Mouse (Mus musculus) mouse embryonic stem cell (cell line): Measurements from ENCODE around the gene Xrcc3.

Source experiments
- in situ Hi-C, 2 experiments: fragments of 300-500 bp; cut with MboI; formaldehyde crosslinking; loops; 1 replicate in 1 of 2; 3 replicates in 1 of 2; pipeline ENCODE4 v1.14.3; 2019 to 2020; ENCODE audit warnings: low sequenced_read_pairs in 2 of 2, low pct_unique_long_range_greater_than_20kb in 1 of 2, mixed read lengths in 1 of 2; ENCODE audit not compliant: unreplicated experiment in 1 of 2

Xrcc3 gene

DNA sequence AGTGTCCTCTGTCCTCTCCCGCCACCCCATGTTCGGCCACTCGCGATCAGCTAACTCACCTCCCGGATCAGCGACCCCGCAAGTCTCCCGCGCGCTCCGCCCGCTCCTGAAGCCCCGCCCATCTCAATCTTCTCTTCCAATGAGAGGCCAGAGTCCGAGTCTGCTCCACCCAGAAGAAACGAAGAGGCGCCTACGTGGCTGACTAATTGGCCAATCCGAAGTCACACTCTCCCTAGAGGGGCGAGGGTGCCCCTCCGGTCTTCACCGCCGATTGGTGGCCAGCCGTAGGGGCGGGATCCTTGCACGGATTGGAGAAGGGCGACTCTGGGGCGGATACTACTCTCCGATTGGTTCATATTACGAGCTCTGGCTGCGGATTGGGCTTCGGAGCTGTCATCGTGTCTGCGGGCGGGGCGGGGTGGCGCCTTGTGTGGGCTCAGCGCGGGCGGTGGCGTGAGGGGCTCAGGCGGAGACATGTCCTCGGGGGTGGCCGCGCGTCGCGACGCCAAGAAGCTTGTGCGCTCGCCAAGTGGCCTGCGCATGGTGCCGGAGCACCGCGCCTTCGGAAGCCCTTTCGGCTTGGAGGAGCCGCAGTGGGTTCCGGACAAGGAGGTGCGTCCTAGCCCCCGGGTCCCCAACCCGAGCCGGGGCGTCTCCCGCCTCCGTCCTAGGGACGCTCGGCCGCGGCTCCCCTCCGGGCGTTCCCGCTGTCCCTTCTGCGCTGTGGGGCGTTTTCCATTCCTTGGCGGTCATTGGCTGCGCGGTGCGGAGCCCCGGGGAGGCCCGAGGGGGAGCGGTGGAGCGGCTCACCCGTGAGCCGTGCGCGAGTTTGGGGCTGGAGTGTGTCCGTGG lies at the start of gene Xrcc3, which contains the start of gene Zfyve21:
TSS of gene Xrcc3 (minus strand) at position 108 of the 852 bp plus-strand sequence.
TSS of gene Zfyve21 (plus strand) at position 405 of the 852 bp plus-strand sequence.
- in situ Hi-C loops = no loop called here

GRCm38 (mm10) chr12:111855448-111855847 lies 41.8 kb upstream of the Xrcc3 start:
- in situ Hi-C loops = no loop called here

DNA sequence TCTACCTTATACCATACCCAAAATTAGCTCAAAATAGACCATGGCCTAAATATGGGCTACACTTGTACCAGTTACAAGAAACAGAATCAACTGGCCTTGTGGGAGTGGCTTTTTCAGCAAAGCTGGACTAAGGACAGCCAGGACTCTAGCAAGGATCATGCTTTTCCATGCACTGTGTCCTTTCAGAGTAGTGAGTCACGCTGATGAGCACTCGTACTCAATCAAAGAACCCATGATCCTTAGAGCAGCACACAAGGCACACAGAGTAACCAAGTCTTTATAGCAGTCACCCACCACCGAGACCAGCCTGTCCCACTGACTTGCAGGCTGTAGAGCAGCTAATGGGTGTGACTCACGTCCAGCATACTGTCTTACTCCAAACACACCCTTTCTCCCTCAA lies 39.9 kb upstream of the Xrcc3 start:
- in situ Hi-C loops = no loop called here

GRCm38 (mm10) chr12:111853011-111853436 lies 39.4 kb upstream of the Xrcc3 start:
- in situ Hi-C loops = no loop called here

DNA sequence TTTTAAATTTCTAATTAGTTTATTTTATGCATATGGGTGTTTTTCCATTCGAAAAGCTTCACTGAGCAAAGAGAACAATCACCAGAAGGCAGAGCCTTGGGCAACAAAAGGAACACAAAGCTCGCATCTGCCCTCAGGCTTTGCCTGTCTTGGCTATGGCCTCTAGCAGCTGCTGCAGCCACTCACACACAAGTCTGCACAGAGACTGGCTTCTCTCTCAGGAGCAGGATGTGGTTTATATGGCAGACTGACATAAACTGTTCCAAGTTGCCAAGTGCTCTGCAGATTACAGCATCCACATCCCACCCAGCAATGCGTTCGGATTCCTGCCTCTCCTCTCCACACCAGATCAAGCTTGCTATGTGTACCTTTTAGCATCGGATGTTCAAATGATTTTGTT lies 38.1 kb upstream of the Xrcc3 start:
- in situ Hi-C loops = no loop called here

DNA sequence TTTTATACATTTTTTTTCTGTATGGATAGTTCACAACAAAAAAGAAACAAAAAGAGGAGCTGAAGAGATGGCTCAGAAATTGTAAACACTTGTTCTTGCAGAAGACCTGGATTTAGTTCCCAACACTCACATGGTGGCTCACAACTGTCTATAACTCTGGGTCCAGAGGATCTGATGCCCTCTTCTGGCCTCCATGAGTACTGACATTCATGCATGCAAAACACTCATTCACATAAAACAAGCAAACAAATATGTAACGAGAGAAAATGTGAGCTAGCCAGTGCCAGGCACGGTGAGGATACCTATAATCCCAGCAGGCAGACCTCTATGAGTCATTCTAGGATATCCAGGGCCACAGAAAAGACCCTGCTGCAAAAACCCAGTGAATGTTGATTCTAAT lies 37.6 kb upstream of the Xrcc3 start:
- in situ Hi-C loops = no loop called here

GRCm38 (mm10) chr12:111848300-111848798 lies 34.7 kb upstream of the Xrcc3 start:
- in situ Hi-C loops = loop anchor here in 1 of 2 experiments (5.0 kb wide), 1 partner anchor 71 kb away; no protein-coding TSS in a partner anchor

DNA sequence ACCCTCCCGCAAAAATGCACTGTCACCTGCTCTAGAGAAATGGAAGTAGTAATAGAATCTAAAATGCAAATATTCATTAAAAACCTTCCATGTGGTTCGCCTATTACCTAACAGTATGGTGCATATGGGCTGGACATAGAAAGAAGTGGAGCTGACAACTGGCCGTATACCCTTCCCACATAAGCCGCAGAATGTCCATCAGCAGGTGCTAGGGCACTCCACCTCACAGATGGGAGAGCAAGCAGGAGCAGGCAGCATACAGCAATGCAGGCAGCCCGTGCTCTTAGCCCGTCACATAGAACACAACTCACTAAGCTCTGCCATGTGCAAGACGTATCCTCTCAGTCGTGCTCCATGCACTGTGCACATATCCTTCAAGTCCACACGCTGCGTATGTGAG lies 33.1 kb upstream of the Xrcc3 start:
- in situ Hi-C loops = loop anchor here in 1 of 2 experiments (5.0 kb wide), 1 partner anchor 70 kb away; no protein-coding TSS in a partner anchor

GRCm38 (mm10) chr12:111845953-111846352 lies 32.3 kb upstream of the Xrcc3 start:
- in situ Hi-C loops = loop anchor here in 1 of 2 experiments (5.0 kb wide), 1 partner anchor 69 kb away; no protein-coding TSS in a partner anchor

DNA sequence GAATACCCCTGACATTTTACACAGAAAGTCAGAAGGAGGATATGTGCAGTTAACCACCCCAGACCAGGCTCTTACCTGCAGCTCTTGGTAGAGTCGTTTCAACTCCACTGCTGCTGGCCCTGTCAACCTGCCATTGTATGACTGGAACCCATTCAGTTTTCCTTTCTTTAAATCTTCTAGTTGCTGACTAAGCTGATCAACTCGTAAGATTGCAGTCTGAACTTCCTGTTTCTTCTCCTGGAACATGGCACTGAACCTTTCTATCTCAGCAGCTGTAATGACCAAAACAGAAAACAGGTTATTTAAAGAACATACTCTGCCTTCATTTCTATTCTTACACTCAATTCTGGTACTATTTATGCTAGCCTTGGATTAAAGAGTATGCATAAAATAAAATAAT lies 29.8 kb upstream of the Xrcc3 start:
- in situ Hi-C loops = no loop called here

GRCm38 (mm10) chr12:111842565-111843433 lies 29.1 kb upstream of the Xrcc3 start:
- in situ Hi-C loops = no loop called here

GRCm38 (mm10) chr12:111833457-111833856 lies 19.8 kb upstream of the Xrcc3 start:
- in situ Hi-C loops = no loop called here

DNA sequence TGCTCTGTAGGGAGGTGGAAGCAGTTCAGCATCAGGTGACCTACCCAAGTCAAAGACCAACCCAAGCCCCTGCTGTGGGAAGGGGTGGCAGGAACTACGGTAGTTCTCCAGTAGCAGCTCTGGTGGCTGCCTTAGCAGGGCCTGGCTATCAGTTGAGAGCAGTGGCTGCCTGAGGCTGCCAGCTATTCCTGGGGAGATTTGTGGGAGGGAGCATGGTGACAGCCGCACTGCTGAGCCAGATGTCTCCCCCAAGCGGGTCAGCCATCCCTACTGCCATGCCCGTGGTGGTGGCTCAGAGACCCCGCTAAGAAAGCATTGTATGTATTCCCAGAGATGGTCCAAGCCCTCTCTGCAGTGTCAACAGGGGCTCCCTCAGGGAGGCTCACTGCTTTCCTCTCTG lies 19.0 kb upstream of the Xrcc3 start:
- in situ Hi-C loops = no loop called here

DNA sequence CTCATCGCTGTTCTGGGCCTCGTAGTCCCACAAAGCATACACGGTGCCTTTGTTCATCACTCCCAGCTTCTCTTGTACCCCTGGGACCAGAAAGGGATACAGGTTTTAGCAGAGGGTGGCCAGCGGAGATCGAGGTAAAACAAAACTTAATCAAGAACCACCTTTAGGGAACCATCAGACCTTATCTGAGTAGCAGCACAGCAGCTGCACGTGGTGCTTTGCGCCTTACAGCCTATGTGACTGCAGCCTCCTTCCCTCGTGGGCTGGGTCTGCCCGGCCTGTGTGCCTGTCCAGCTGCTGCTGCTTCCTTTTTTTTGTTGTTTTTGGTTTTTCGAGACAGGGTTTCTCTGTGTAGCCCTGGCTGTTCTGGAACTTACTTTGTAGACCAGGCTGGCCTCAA lies 16.7 kb upstream of the Xrcc3 start:
- in situ Hi-C loops = no loop called here

- in situ Hi-C loops = no loop called here
Observed at GRCm38 (mm10) chr12:111829954-111830353, 16.3 kb upstream of the Xrcc3 start.

DNA sequence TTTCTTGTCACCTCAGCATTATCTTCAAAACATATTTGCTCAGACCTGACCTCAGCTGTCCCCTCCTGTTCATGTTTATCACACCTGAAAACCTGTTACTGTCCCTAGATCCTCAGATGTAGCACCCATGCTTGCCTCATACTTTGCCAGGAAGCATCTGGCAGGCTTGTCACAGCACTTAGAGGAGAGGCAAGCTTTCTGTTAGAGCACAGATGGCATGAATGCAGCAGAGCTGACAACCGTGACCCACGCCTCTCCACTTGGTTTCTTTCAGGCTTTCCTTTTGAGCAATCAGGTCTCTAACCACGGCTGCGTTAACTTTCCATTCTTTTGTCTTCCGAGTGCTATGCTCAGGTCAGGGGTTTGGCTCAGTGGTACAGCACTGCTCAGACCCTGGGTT lies 15.8 kb upstream of the Xrcc3 start:
- in situ Hi-C loops = no loop called here

DNA sequence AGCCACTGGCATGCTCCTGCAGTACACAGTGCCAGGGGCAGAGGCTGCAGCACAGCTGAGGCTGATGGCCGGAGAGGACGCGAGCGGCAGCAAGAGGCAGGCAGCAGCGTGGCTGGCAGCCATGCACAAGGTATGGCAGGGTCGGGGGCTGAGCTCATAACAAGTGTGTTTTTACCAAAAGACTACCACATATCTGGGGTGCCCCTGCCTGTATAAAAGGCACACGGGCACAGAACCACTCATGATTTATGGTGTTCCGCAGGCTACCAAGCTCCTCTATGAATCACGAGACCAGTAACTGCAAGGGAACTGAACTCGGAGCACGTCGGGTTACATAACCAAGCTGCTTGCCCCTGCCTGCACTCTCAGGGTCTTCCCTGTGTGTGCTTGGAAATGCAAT lies 13.9 kb upstream of the Xrcc3 start:
- in situ Hi-C loops = no loop called here

DNA sequence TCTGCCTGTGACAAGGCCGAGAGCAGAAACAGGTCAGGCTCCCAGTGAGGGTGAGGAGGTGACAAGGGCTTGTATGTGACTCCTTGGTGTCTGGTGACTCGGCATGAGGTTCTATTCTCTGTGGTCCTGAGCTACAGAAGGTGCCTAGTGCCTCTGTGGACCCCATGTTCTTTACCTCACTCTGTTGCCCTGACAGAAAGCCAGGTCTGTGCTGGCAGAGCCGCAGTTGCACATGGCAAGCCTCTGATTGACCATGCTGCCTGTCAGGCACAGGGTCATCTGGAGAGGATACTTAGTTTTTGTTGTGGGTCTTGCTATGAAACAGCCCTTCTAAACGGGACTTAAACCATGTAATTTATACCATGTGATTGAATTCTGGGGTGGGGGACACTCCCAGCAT lies 8.3 kb upstream of the Xrcc3 start:
- in situ Hi-C loops = no loop called here

DNA sequence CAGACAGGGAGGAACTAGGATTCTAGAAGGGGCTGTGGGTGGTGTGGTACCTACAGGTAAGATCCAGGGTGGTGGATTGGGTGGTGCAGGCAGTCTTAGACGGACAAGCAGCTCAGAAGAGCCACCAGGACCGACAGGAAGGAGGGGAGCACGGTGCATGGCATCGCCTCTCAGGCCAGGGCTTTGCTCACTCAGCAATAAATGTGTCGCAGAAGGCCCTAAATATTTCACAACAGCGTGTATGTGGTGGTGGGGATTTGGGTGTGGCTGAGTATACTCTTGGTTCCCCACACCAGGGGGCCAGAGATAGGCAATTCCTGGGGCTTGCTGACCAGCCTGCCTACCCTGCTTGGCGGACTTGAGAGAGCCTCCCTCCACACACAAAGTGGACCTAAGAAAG lies 7.0 kb upstream of the Xrcc3 start:
- in situ Hi-C loops = no loop called here
